8 mouse cellular contexts compared by ENCODE assay signal in genomic region chr1:34005238-34005725, GRCm38 (mm10).
DNase-seq lines count a peak whose midpoint lies in the region; ATAC-seq lines count a peak whose summit lies in the region.

No protein-coding gene starts in this region.

- no peaks in the 10 kb centered on the region for H3K27me3 ChIP-seq in forebrain, embryonic 15.5 days
- peaks cover 11% of the 10 kb centered on the region for H3K27me3 ChIP-seq in liver, embryonic 12.5 days (replicated peaks)

- WGBS in forebrain, embryonic 15.5 days = 1% methylated on average over 10 of the region's 10 CpGs
- 8% methylated on average over 10 of the region's 10 CpGs for WGBS in liver, embryonic 12.5 days (ENCODE audit: insufficient replicate concordance)

- peak overlapping the region; percentile 92 for H3K27ac ChIP-seq in forebrain, embryonic 15.5 days (replicated peaks)
- H3K27ac ChIP-seq in liver, embryonic 12.5 days = no peak overlapping the region

- H3K36me3 ChIP-seq in forebrain, embryonic 15.5 days = no peaks in the 10 kb centered on the region
- no peaks in the 10 kb centered on the region for H3K36me3 ChIP-seq in liver, embryonic 12.5 days

- H3K4me1 ChIP-seq in forebrain, embryonic 15.5 days = peaks cover 35% of the 10 kb centered on the region
- H3K4me1 ChIP-seq in liver, embryonic 12.5 days = no peaks in the 10 kb centered on the region

- peak overlapping the region; percentile 79 for H3K4me2 ChIP-seq in forebrain, embryonic 15.5 days (replicated peaks)
- peak overlapping the region; percentile 64 for H3K4me2 ChIP-seq in liver, embryonic 12.5 days

- no peaks in the 10 kb centered on the region for H3K9me3 ChIP-seq in forebrain, embryonic 15.5 days
- H3K9me3 ChIP-seq in liver, embryonic 12.5 days (replicated peaks) = no peaks in the 10 kb centered on the region

- ATAC-seq in forebrain, embryonic 15.5 days (replicated peaks) = peak; percentile 22
- ATAC-seq in liver, embryonic 12.5 days = no peak

- peak overlapping the region; percentile 16; the same call in 1 of the 2 replicates for H3K9ac ChIP-seq in forebrain, embryonic 15.5 days (replicated peaks)
- no peak overlapping the region for H3K9ac ChIP-seq in liver, embryonic 12.5 days

- H3K4me3 ChIP-seq in forebrain, embryonic 15.5 days = peak overlapping the region; percentile 69
- H3K4me3 ChIP-seq in liver, embryonic 12.5 days = no peak overlapping the region; the same call in 1 of the 2 replicates

- peak; percentile 37 for DNase-seq in embryo, embryonic 10 days (ENCODE audit: low spot score)
- no peak for DNase-seq in embryo, embryonic 11 days
- peak; percentile 52 for DNase-seq in 3T3-L1 (ENCODE audit: low read depth, low spot score)
- DNase-seq in spleen, postnatal 36 days (ENCODE audit: low spot score in 2 of 2) = no peak
- DNase-seq in urinary bladder, postnatal 14 days (ENCODE audit: low spot score) = no peak
- no peak for DNase-seq in embryo, embryonic 10.5 days (ENCODE audit: low spot score)

Comparison
In these comparisons a context has a peak if more than half of its experiments do, and no peak if none do; other contexts are left out.
1. DNase-seq: peak in embryo, embryonic 10 days (single experiment) and 3T3-L1 (single experiment); none in embryo, embryonic 11 days (single experiment), spleen, postnatal 36 days (0 of 2), urinary bladder, postnatal 14 days (single experiment) and embryo, embryonic 10.5 days (single experiment).